Mouse (Mus musculus) embryonic fibroblast, embryonic 13.5 days (primary cell): ENCODE measurements around the gene Clec12b.

Experiments
- CTCF ChIP-seq: IDR thresholded peaks from 2 replicates; pipeline ENCODE4 v1.5.1; 2011; ENCODE audit warnings: mild to moderate bottlenecking, control low read depth, low read length, moderate library complexity, borderline replicate concordance; ENCODE audit not compliant: insufficient read depth
- POLR2A ChIP-seq: IDR thresholded peaks from 2 replicates; pipeline ENCODE4 v1.6.1; 2011; ENCODE audit warnings: low read depth, mild to moderate bottlenecking, control low read depth, low read length, moderate library complexity

- TF ChIP-seq POLR2A = no peak
- TF ChIP-seq CTCF = no peak
These were observed 37.5 kb upstream of the Clec12b start for GRCm38 (mm10) chr6:129423040-129423733.
